Mouse (Mus musculus) liver, embryonic 14.5 days (tissue): ENCODE results near the gene Timp3. TPM values are rescaled to one million over a fixed set of nuclear protein-coding genes. Genes with fewer than 3 reads are reported as not detected.

Experiments used
- ATAC-seq: fragments of 200-750 bp; cut with Nextera tagmentation; 2 replicates; pipeline ENCODE4 v1.8.0; 2017; ENCODE audit warnings: moderate number of reproducible peaks, mild to moderate bottlenecking, moderate library complexity; ENCODE audit not compliant: insufficient read depth
- DNase-seq, 3 experiments: peaks; one replicate each; pipeline ENCODE4 v3.0.0-alpha.2; 2012 to 2013; ENCODE audit warnings: low read depth in 3 of 3, low spot score in 3 of 3
- H3K27ac ChIP-seq: fragments of 300-500 bp; sonication (generic); 2 replicates; pipeline ENCODE4 v1.5.1; 2014; ENCODE audit warnings: moderate library complexity, mild to moderate bottlenecking, control low read depth, inconsistent platforms
- H3K27me3 ChIP-seq: fragments of 300-500 bp; sonication (generic); 2 replicates; pipeline ENCODE4 v1.6.1; 2014; ENCODE audit warnings: mild to moderate bottlenecking, low read length, moderate library complexity; ENCODE audit not compliant: control insufficient read depth, insufficient read depth
- H3K36me3 ChIP-seq: fragments of 300-500 bp; sonication (generic); replicated peaks from 2 replicates; pipeline ENCODE4 v1.6.1; 2014; ENCODE audit warnings: low read depth; ENCODE audit not compliant: control insufficient read depth, insufficient read depth
- H3K4me1 ChIP-seq, 2 experiments: fragments of 200-500 bp in 1 of 2; fragments of 300-500 bp in 1 of 2; sonication (generic) in 1 of 2; replicated peaks; 2 replicates each; pipeline ENCODE4 v1.6.1; 2012 to 2014; ENCODE audit warnings: antibody characterized with exemption in 1 of 2, inconsistent platforms in 1 of 2, low read length in 1 of 2; ENCODE audit not compliant: control insufficient read depth in 2 of 2, insufficient read depth in 2 of 2
- H3K4me2 ChIP-seq: fragments of 300-500 bp; sonication (generic); 2 replicates; pipeline ENCODE4 v1.6.1; 2014; ENCODE audit warnings: low read depth, mild to moderate bottlenecking, control low read depth, moderate library complexity
- H3K4me3 ChIP-seq, 2 experiments: fragments of 200-500 bp in 1 of 2; fragments of 300-500 bp in 1 of 2; sonication (generic) in 1 of 2; 2 replicates each; pipeline ENCODE4 v1.5.1; 2012 to 2014; ENCODE audit warnings: low read depth in 2 of 2, low read length in 2 of 2, mild to moderate bottlenecking in 2 of 2, control low read depth in 1 of 2, inconsistent platforms in 1 of 2, moderate library complexity in 1 of 2; ENCODE audit not compliant: insufficient read depth in 1 of 2
- H3K9ac ChIP-seq: fragments of 300-500 bp; sonication (generic); replicated peaks from 2 replicates; pipeline ENCODE4 v1.6.1; 2014; ENCODE audit warnings: mild to moderate bottlenecking, control low read depth, moderate library complexity
- H3K9me3 ChIP-seq: fragments of 300-500 bp; sonication (generic); 2 replicates; pipeline ENCODE4 v1.6.1; 2016; ENCODE audit warnings: low read length, mixed read lengths; ENCODE audit not compliant: control insufficient read depth
- CTCF ChIP-seq: IDR thresholded peaks from 2 replicates; pipeline ENCODE4 v1.5.1; 2016; ENCODE audit warnings: antibody characterized with exemption, low read depth, control low read depth
- EP300 ChIP-seq: IDR thresholded peaks from 2 replicates; pipeline ENCODE4 v1.6.1; 2016; ENCODE audit warnings: antibody characterized with exemption, low read depth
- WGBS: fragments of 180-500 bp; shearing (Covaris S2); extraction: QIAGEN DNeasy Blood & Tissue Kit; methylation state at CpG from one replicate; pipeline ENCODE4 v1.1.7; 2014; ENCODE audit not compliant: insufficient replicate concordance; 5-methylcytosine and 5-hydroxymethylcytosine counted together
- polyA plus RNA-seq, 2 experiments: library from polyadenylated mRNA; depleted of rRNA in 1 of 2; stranded (reverse) in 1 of 2; unstranded in 1 of 2; fragments of >200 nt; fragmentation: Nextera tagmentation in 1 of 2; extraction: Ambion mirVana in 1 of 2; gene quantifications; 2 replicates each; pipeline versions ENCODE4 v1.2.1 to v1.2.3; 2012 to 2014

Gene Timp3
- polyA plus RNA-seq, 2 experiments = 3.2 to 3.8 TPM

DNA sequence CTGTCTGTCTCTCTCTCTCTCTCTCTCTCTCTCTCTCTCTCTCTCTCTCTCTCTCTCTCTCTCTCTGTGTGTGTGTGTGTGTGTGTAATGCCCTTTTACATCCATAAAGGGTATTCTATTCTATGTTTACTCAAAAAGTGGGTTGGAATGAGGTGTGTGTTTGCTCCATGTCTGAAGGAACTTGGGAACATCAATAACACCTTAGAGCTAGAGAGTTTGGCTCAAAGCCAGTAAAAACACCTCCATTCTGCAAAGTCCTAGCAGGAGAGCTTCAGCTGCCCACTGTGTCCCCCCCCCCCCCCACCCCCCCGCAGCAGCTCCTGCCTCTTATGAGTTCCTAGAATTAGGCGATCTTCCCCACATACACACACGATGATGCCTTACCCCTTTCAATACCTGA is 37.1 kb downstream of the Timp3 start:
- Histone ChIP-seq H3K27me3 (no peaks in the 10 kb centered on the region), H3K4me3 (no peak overlapping the region), H3K36me3 (no peaks in the 10 kb centered on the region), H3K4me1 (peaks cover 40 to 60% of the 10 kb centered on the region in 2 experiments), H3K9ac (no peak overlapping the region), H3K4me2 (no peak overlapping the region), H3K27ac (no peak overlapping the region), H3K9me3 (no peaks in the 10 kb centered on the region)
- ATAC-seq (no peak), DNase-seq (no peak)
- no peak for TF ChIP-seq EP300
- TF ChIP-seq CTCF = no peak
- 50% methylated on average over 3 of the region's 3 CpGs for WGBS

DNA sequence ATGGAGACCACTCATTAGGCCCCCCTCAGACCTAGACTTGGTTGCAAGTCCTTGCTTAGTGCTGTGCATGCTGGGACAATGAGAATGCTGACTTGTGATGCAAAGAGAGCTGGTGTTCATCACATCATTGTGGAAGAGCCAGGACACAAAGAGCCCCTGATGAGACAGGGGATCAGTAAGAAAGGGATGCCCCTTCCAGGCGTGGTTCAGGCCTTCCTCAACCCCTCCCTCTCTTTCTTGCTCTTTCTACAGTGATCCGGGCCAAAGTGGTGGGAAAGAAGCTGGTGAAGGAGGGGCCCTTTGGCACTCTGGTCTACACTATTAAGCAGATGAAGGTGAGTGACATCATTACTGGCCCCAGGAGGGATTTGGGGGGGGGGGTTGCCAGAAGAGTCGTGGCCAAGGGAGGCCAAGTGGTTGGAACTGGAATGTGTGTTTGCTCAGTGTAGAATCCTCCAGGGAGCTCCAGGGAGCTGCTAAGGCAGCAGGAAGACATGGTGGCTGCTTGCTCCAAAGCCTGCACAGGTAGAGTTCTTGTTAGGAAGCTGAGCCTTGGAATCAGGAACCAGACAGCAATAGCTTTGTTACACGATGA is 38.0 kb downstream of the Timp3 start:
- no peaks in the 10 kb centered on the region for H3K27me3 ChIP-seq
- no peaks in the 10 kb centered on the region for H3K9me3 ChIP-seq
- TF ChIP-seq EP300 (no peak), CTCF (no peak)
- H3K4me2 ChIP-seq = no peak overlapping the region
- 53% methylated on average over 4 of the region's 4 CpGs for WGBS
- DNase-seq (no peak), ATAC-seq (no peak)
- H3K9ac ChIP-seq = no peak overlapping the region
- H3K36me3 ChIP-seq = no peaks in the 10 kb centered on the region
- no peak overlapping the region for H3K27ac ChIP-seq
- H3K4me1 ChIP-seq = peaks cover 40 to 60% of the 10 kb centered on the region in 2 experiments
- no peak overlapping the region for H3K4me3 ChIP-seq

- no peaks in the 10 kb centered on the region for H3K36me3 ChIP-seq
- WGBS = 73% methylated on average over 4 of the region's 4 CpGs
- TF ChIP-seq CTCF = no peak
- no peak for TF ChIP-seq EP300
These were observed 38.9 kb downstream of the Timp3 start for GRCm38 (mm10) chr10:86339121-86339520.

DNA sequence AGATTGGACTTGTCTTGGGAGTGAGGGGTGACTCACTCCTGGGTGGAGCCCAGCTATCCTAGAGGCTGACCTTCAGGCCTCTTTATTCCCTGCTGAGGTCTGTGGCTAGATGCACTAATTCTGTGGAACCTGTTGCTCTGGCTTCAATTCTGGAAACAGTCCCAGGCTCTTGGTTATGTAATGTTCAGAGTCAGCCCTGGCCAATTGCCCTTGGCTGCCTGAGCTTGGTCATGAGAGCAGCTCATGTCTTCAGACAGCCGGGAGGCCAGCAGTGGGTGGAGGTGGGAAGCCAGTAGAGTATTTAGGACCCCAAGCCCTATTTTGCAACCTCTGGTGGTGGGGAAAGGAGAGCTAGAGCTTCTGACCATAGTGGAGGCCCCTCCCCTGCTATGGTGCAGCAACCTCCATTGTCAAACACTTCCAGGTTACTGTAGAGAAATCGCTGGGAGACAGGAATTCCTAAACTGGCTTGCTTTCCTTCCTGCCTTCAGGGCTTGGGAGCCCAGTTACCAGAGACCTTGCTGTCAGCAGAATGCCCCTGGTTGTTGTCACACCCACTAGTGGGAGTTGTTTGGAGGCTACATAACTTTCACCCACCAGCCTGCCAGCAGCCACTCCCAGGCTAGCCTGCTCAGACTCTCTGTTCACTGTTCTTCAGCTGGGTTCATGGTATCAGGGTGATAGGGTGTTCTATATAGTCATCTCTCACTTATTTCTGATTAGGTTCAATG is 39.6 kb downstream of the Timp3 start:
- Histone ChIP-seq H3K9me3 (no peaks in the 10 kb centered on the region), H3K36me3 (no peaks in the 10 kb centered on the region), H3K27ac (peak overlapping the region; percentile 67), H3K27me3 (no peaks in the 10 kb centered on the region), H3K4me2 (peak overlapping the region; percentile 34), H3K4me3 (no peak overlapping the region), H3K4me1 (peaks cover 33 to 49% of the 10 kb centered on the region in 2 experiments), H3K9ac (peak overlapping the region; percentile 23)
- WGBS = 34% methylated on average over 2 of the region's 2 CpGs
- no peak for TF ChIP-seq CTCF
- TF ChIP-seq EP300 = no peak
- DNase-seq (no peak), ATAC-seq (peak; percentile 70)

More at GRCm38 (mm10) chr10:86339121-86339520, 38.9 kb downstream of the Timp3 start:
- H3K4me3 ChIP-seq = no peak overlapping the region
- H3K27me3 ChIP-seq = no peaks in the 10 kb centered on the region
- no peaks in the 10 kb centered on the region for H3K9me3 ChIP-seq
- no peak overlapping the region for H3K9ac ChIP-seq
- peaks cover 34 to 56% of the 10 kb centered on the region in 2 experiments for H3K4me1 ChIP-seq
- H3K27ac ChIP-seq = no peak overlapping the region
- ATAC-seq = no peak
- no peak for DNase-seq
- H3K4me2 ChIP-seq = no peak overlapping the region

DNA sequence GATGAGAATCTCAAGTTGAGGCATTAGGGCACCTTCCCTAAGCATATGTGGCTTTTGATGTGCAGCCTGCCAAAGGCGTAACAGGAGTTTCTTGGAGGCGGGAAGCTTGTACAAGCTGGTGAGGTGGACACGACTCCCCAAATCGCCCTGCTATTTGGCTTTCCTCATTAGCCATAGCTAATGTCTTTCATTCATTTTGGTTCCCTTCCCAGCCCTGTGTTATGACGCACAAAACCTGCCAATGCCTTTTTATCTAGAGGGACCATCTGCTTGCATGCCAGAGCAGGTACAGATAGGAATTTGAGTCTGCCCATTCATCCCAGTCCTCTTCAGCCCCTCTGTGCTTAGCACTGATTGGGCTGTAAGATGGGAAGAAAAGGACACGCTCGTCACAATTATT is 40.2 kb downstream of the Timp3 start:
- H3K4me1 ChIP-seq = peaks cover 33 to 49% of the 10 kb centered on the region in 2 experiments
- no peaks in the 10 kb centered on the region for H3K9me3 ChIP-seq
- peak overlapping the region; percentile 67 for H3K27ac ChIP-seq
- H3K27me3 ChIP-seq = no peaks in the 10 kb centered on the region
- no peak overlapping the region for H3K4me3 ChIP-seq
- H3K9ac ChIP-seq = peak overlapping the region; percentile 23; the same call in 1 of the 2 replicates
- peak overlapping the region; percentile 34 for H3K4me2 ChIP-seq
- TF ChIP-seq CTCF = no peak
- TF ChIP-seq EP300 = peak; percentile 81
- ATAC-seq = peak; percentile 78
- H3K36me3 ChIP-seq = no peaks in the 10 kb centered on the region
- DNase-seq = peak; percentile 57 to 63 (median 60)
- WGBS = 53% methylated on average over 7 of the region's 7 CpGs
